Mouse (Mus musculus) limb, embryonic 10.5 days (tissue): ENCODE results near the gene Chn2. TPM values are rescaled to one million over a fixed set of nuclear protein-coding genes. Genes with fewer than 3 reads are reported as not detected.

Experiments used
- DNase-seq: peaks from one replicate; pipeline ENCODE4 v3.0.0-alpha.2; 2017; ENCODE audit warnings: low spot score
- H3K27ac ChIP-seq: fragments of 300-500 bp; sonication (generic); 2 replicates; pipeline ENCODE4 v1.5.1; 2016; ENCODE audit warnings: mild to moderate bottlenecking
- H3K27me3 ChIP-seq: fragments of 300-500 bp; sonication (generic); 2 replicates; pipeline ENCODE4 v1.6.1; 2016; ENCODE audit warnings: low read depth, mild to moderate bottlenecking; ENCODE audit not compliant: poor library complexity, severe bottlenecking
- H3K36me3 ChIP-seq: fragments of 300-500 bp; sonication (generic); 2 replicates; pipeline ENCODE4 v1.6.1; 2016; ENCODE audit warnings: mild to moderate bottlenecking, moderate library complexity
- H3K4me1 ChIP-seq: fragments of 300-500 bp; sonication (generic); 2 replicates; pipeline ENCODE4 v1.6.1; 2016
- H3K4me3 ChIP-seq: fragments of 300-500 bp; sonication (generic); 2 replicates; pipeline ENCODE4 v1.5.1; 2016; ENCODE audit warnings: mild to moderate bottlenecking, moderate library complexity
- H3K9me3 ChIP-seq: fragments of 300-500 bp; sonication (generic); replicated peaks from 2 replicates; pipeline ENCODE4 v1.6.1; 2016; ENCODE audit warnings: mild to moderate bottlenecking
- WGBS: fragments of 180-500 bp; shearing (Covaris S2); methylation state at CpG from one replicate; pipeline ENCODE4 v1.1.7; 2016; 5-methylcytosine and 5-hydroxymethylcytosine counted together
- polyA plus RNA-seq: library from polyadenylated mRNA; unstranded; fragments of >200 nt; fragmentation: Nextera tagmentation; extraction: Ambion mirVana; gene quantifications from 2 replicates; pipeline ENCODE4 v1.2.1, GENCODE M21; 2016

Gene Chn2
- 6.8 and 7.1 TPM in 2 replicates for polyA plus RNA-seq

- peaks cover 64% of the 10 kb centered on the region for H3K27me3 ChIP-seq
- under 1% methylated on average over 39 of the region's 43 CpGs for WGBS
Observed at GRCm38 (mm10) chr6:54039357-54039804, at the start of gene Chn2. TSS of gene Chn2 (plus strand) at chr6:54039554.

GRCm38 (mm10) chr6:53992386-53992785, 47.0 kb upstream of the Chn2 start:
- H3K4me1 ChIP-seq: 0 out of 2 replicates have a peak, but pooled peaks cover 1% of the 10 kb centered on the region
- no peak for DNase-seq
- H3K27ac ChIP-seq: no peak overlapping the region
- WGBS: 88% methylated on average over 3 of the region's 3 CpGs
- no peak overlapping the region for H3K4me3 ChIP-seq
- H3K27me3 ChIP-seq: no peaks in the 10 kb centered on the region
- no peaks in the 10 kb centered on the region for H3K36me3 ChIP-seq
- H3K9me3 ChIP-seq: no peaks in the 10 kb centered on the region

More at GRCm38 (mm10) chr6:54039357-54039804, at the start of gene Chn2:
- no peaks in the 10 kb centered on the region for H3K9me3 ChIP-seq
- DNase-seq: peak; percentile 85
- H3K27ac ChIP-seq: peak within 1 kb of the TSS; percentile 91
- peaks cover 44% of the 10 kb centered on the region for H3K4me1 ChIP-seq
- no peaks in the 10 kb centered on the region for H3K36me3 ChIP-seq
- H3K4me3 ChIP-seq: peak within 1 kb of the TSS; percentile 78

- 73% methylated on average over 4 of the region's 4 CpGs for WGBS
- no peaks in the 10 kb centered on the region for H3K4me1 ChIP-seq
- no peak for DNase-seq
- no peaks in the 10 kb centered on the region for H3K27me3 ChIP-seq
- no peaks in the 10 kb centered on the region for H3K9me3 ChIP-seq
- H3K36me3 ChIP-seq: no peaks in the 10 kb centered on the region
- H3K4me3 ChIP-seq: no peak overlapping the region
- H3K27ac ChIP-seq: no peak overlapping the region
Observed at GRCm38 (mm10) chr6:53995519-53995918, 43.8 kb upstream of the Chn2 start.

- no peaks in the 10 kb centered on the region for H3K27me3 ChIP-seq
- H3K27ac ChIP-seq: no peak overlapping the region
- H3K4me1 ChIP-seq: no peaks in the 10 kb centered on the region
- H3K36me3 ChIP-seq: no peaks in the 10 kb centered on the region
- WGBS: 95% methylated on average over 3 of the region's 3 CpGs
- DNase-seq: no peak
- no peaks in the 10 kb centered on the region for H3K9me3 ChIP-seq
- no peak overlapping the region for H3K4me3 ChIP-seq
Observed at GRCm38 (mm10) chr6:53996226-53996955, 43.0 kb upstream of the Chn2 start.

GRCm38 (mm10) chr6:54005302-54005701, 34.1 kb upstream of the Chn2 start:
- Histone ChIP-seq H3K27ac (no peak overlapping the region), H3K36me3 (no peaks in the 10 kb centered on the region), H3K4me3 (no peak overlapping the region), H3K4me1 (peaks cover 36% of the 10 kb centered on the region), H3K9me3 (no peaks in the 10 kb centered on the region), H3K27me3 (no peaks in the 10 kb centered on the region)
- 77% methylated on average over 4 of the region's 4 CpGs for WGBS
- no peak for DNase-seq

- peaks cover 45% of the 10 kb centered on the region for H3K4me1 ChIP-seq
- DNase-seq: no peak
- no peaks in the 10 kb centered on the region for H3K36me3 ChIP-seq
- 88% methylated on average over 16 of the region's 16 CpGs for WGBS
- H3K27ac ChIP-seq: no peak overlapping the region
- no peaks in the 10 kb centered on the region for H3K9me3 ChIP-seq
- H3K27me3 ChIP-seq: no peaks in the 10 kb centered on the region
- no peak overlapping the region for H3K4me3 ChIP-seq
Observed at GRCm38 (mm10) chr6:54008448-54009120, 30.8 kb upstream of the Chn2 start.

- H3K27me3 ChIP-seq: no peaks in the 10 kb centered on the region
- H3K4me3 ChIP-seq: no peak overlapping the region
Observed at GRCm38 (mm10) chr6:54009293-54009692, 30.1 kb upstream of the Chn2 start.

GRCm38 (mm10) chr6:54010362-54010761, 29.0 kb upstream of the Chn2 start:
- no peaks in the 10 kb centered on the region for H3K9me3 ChIP-seq
- no peak overlapping the region for H3K27ac ChIP-seq
- H3K4me3 ChIP-seq: no peak overlapping the region
- H3K27me3 ChIP-seq: no peaks in the 10 kb centered on the region
- WGBS: 65% methylated on average over 9 of the region's 9 CpGs
- no peaks in the 10 kb centered on the region for H3K36me3 ChIP-seq
- H3K4me1 ChIP-seq: peaks cover 42% of the 10 kb centered on the region
- DNase-seq: no peak

More at GRCm38 (mm10) chr6:54009293-54009692, 30.1 kb upstream of the Chn2 start:
- 63% methylated on average over 4 of the region's 4 CpGs for WGBS
- no peak for DNase-seq
- Histone ChIP-seq H3K9me3 (no peaks in the 10 kb centered on the region), H3K4me1 (peaks cover 45% of the 10 kb centered on the region), H3K27ac (no peak overlapping the region), H3K36me3 (no peaks in the 10 kb centered on the region)

- H3K36me3 ChIP-seq: no peaks in the 10 kb centered on the region
- H3K4me3 ChIP-seq: no peak overlapping the region
- DNase-seq: no peak
- H3K27ac ChIP-seq: no peak overlapping the region
- no peaks in the 10 kb centered on the region for H3K27me3 ChIP-seq
- 86% methylated on average over 1 of the region's 1 CpGs for WGBS
- no peaks in the 10 kb centered on the region for H3K9me3 ChIP-seq
- H3K4me1 ChIP-seq: peaks cover 28% of the 10 kb centered on the region
Observed at GRCm38 (mm10) chr6:54012163-54012562, 27.2 kb upstream of the Chn2 start.

GRCm38 (mm10) chr6:54018038-54018437, 21.3 kb upstream of the Chn2 start:
- no peaks in the 10 kb centered on the region for H3K36me3 ChIP-seq
- no peak overlapping the region for H3K27ac ChIP-seq
- H3K4me1 ChIP-seq: no peaks in the 10 kb centered on the region; the same call in 1 of the 2 replicates
- H3K4me3 ChIP-seq: no peak overlapping the region
- H3K9me3 ChIP-seq: no peaks in the 10 kb centered on the region
- DNase-seq: no peak
- no peaks in the 10 kb centered on the region for H3K27me3 ChIP-seq
- 48% methylated on average over 2 of the region's 2 CpGs for WGBS

GRCm38 (mm10) chr6:54018861-54019260, 20.5 kb upstream of the Chn2 start:
- DNase-seq: no peak
- Histone ChIP-seq H3K4me3 (no peak overlapping the region), H3K9me3 (no peaks in the 10 kb centered on the region), H3K27me3 (no peaks in the 10 kb centered on the region), H3K27ac (no peak overlapping the region), H3K36me3 (no peaks in the 10 kb centered on the region), H3K4me1 (no peaks in the 10 kb centered on the region; the same call in 1 of the 2 replicates)
- 72% methylated on average over 5 of the region's 5 CpGs for WGBS

- WGBS: 80% methylated on average over 15 of the region's 15 CpGs
- H3K4me1 ChIP-seq: no peaks in the 10 kb centered on the region; the same call in 1 of the 2 replicates
- H3K27me3 ChIP-seq: no peaks in the 10 kb centered on the region
- H3K36me3 ChIP-seq: no peaks in the 10 kb centered on the region
- no peak overlapping the region for H3K4me3 ChIP-seq
- no peak for DNase-seq
- no peaks in the 10 kb centered on the region for H3K9me3 ChIP-seq
- H3K27ac ChIP-seq: no peak overlapping the region
Observed at GRCm38 (mm10) chr6:54021123-54021789, 18.1 kb upstream of the Chn2 start.

GRCm38 (mm10) chr6:54023846-54024245, 15.5 kb upstream of the Chn2 start:
- WGBS: 95% methylated on average over 5 of the region's 5 CpGs
- Histone ChIP-seq H3K27ac (no peak overlapping the region), H3K4me3 (no peak overlapping the region), H3K4me1 (no peaks in the 10 kb centered on the region), H3K27me3 (no peaks in the 10 kb centered on the region), H3K36me3 (no peaks in the 10 kb centered on the region), H3K9me3 (no peaks in the 10 kb centered on the region)
- DNase-seq: no peak
